Mouse (Mus musculus) neural tube, embryonic 13.5 days (tissue): ENCODE data around the gene 1110008L16Rik. TPM values are rescaled to one million over a fixed set of nuclear protein-coding genes. Genes with fewer than 3 reads are reported as not detected.
"Not testable (repeated sequence)": the region's sequence is repeated elsewhere in the genome, so short reads cannot be mapped to it uniquely, and the experiment has no call there.

ENCODE experiments used
- ATAC-seq: fragments of 200-750 bp; cut with Nextera tagmentation; 2 replicates; pipeline ENCODE4 v1.8.0; 2017; ENCODE audit warnings: low read depth, mild to moderate bottlenecking, moderate TSS enrichment, moderate library complexity
- H3K27ac ChIP-seq: fragments of 300-500 bp; sonication (generic); replicated peaks from 2 replicates; pipeline ENCODE4 v1.5.1; 2015; ENCODE audit warnings: moderate library complexity, mild to moderate bottlenecking, inconsistent platforms
- H3K27me3 ChIP-seq: fragments of 300-500 bp; sonication (generic); 2 replicates; pipeline ENCODE4 v1.6.1; 2015; ENCODE audit warnings: mild to moderate bottlenecking, inconsistent platforms
- H3K36me3 ChIP-seq: fragments of 300-500 bp; sonication (generic); 2 replicates; pipeline ENCODE4 v1.6.1; 2015; ENCODE audit warnings: mild to moderate bottlenecking, inconsistent platforms
- H3K4me1 ChIP-seq: fragments of 300-500 bp; sonication (generic); replicated peaks from 2 replicates; pipeline ENCODE4 v1.6.1; 2015; ENCODE audit warnings: inconsistent platforms
- H3K4me2 ChIP-seq: fragments of 300-500 bp; sonication (generic); 2 replicates; pipeline ENCODE4 v1.6.1; 2015; ENCODE audit warnings: inconsistent platforms, mild to moderate bottlenecking, moderate library complexity
- H3K4me3 ChIP-seq: fragments of 300-500 bp; sonication (generic); 2 replicates; pipeline ENCODE4 v1.5.1; 2015; ENCODE audit warnings: mild to moderate bottlenecking, inconsistent platforms
- H3K9ac ChIP-seq: fragments of 300-500 bp; sonication (generic); 2 replicates; pipeline ENCODE4 v1.6.1; 2015; ENCODE audit warnings: moderate library complexity, mild to moderate bottlenecking, inconsistent platforms
- H3K9me3 ChIP-seq: fragments of 300-500 bp; sonication (generic); 2 replicates; pipeline ENCODE4 v1.6.1; 2016; ENCODE audit warnings: inconsistent platforms
- WGBS: fragments of 180-500 bp; shearing (Covaris S2); methylation state at CpG from one replicate; pipeline ENCODE4 v1.1.7; 2015; 5-methylcytosine and 5-hydroxymethylcytosine counted together
- polyA plus RNA-seq: library from polyadenylated mRNA; unstranded; fragments of >200 nt; fragmentation: Nextera tagmentation; extraction: Ambion mirVana; gene quantifications from 2 replicates; pipeline ENCODE4 v1.2.1, GENCODE M21; 2015

1110008L16Rik gene
- polyA plus RNA-seq, result 9.7 and 11.8 TPM in 2 replicates

DNA sequence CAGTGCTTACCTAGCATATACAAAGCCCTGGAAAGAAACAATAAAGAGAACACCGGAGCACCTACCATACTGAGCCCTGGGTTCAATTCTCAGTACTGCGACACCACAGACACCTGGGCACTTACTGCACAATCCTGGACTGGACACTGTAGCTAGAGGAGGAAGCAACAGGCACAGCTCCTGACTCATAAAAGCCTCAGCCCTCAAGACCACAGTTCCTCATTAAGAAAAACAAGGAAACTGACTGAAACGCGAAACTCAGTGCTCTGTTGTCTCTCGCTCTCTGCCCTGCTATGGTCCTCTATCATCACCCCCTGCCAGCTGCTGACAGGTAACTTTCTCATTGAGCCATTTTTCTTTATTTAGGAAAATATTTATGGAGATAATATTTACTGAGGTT lies at the start of gene 1110008L16Rik:
Gene 1110008L16Rik (plus strand): TSS at position 242 of the 400 bp plus-strand sequence.
- Histone ChIP-seq H3K9ac (0 out of 2 replicates have a peak within 1 kb of the TSS, but pooled peaks have one; percentile 22), H3K4me2 (no peak within 1 kb of the TSS)
- no peak for ATAC-seq

DNA sequence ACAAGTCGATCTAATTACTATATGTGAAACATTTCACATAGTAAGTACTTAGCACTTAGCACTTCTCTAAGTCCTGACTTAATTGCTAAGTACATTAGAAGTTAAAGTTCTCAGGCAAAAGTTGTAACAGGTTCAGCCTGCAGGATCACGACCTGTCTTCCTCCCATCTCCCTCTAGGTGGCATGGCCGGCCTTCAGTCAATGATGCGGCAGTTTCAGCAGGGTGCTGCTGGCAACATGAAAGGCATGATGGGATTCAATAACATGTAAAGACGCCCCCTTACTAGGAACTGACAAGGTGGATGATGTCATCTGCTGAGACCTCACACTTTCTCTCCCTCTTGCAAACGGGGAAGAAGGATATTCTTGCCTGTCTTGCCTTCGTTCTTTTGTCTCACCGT lies 37.4 kb upstream of the 1110008L16Rik start:
- H3K27me3 ChIP-seq, H3K4me1 ChIP-seq, ATAC-seq, H3K27ac ChIP-seq, H3K4me3 ChIP-seq, H3K4me2 ChIP-seq, H3K9me3 ChIP-seq, H3K9ac ChIP-seq: not testable (repeated sequence)
- WGBS, result no CpG with 5 or more reads among the region's 8 CpGs
- peaks cover 25% of the 10 kb centered on the region for H3K36me3 ChIP-seq

More for the DNA sequence above, at the start of gene 1110008L16Rik:
- Histone ChIP-seq H3K4me3 (no peak within 1 kb of the TSS), H3K27ac (no peak within 1 kb of the TSS), H3K36me3 (peaks cover 39% of the 10 kb centered on the region), H3K27me3 (no peaks in the 10 kb centered on the region), H3K9me3 (no peaks in the 10 kb centered on the region), H3K4me1 (peaks cover 35% of the 10 kb centered on the region)
- WGBS, result 88% methylated on average over 5 of the region's 5 CpGs

DNA sequence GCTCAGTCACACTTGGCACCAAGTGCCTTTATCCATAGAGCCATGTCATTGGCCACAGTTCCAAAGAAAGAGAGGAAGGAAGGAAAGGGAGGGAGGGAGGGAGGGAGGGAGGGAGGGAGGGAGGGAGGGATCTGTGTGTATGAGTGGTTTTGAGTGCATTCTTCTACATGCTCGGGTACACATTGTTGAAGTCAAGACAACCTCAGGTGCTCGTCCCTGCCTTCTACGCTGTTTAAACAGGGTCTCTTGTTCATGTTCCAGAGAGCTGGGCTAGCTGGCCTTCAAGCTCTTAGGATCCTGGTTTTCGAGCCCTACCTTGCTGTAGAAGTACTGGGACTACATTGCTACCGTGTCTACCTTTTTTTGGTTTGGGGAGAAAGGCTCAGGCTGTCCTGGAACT lies 36.0 kb upstream of the 1110008L16Rik start:
- no CpG with 5 or more reads among the region's 5 CpGs for WGBS
- H3K36me3 ChIP-seq, result peaks cover 12% of the 10 kb centered on the region; the same call in 1 of the 2 replicates
- ATAC-seq, H3K27me3 ChIP-seq, H3K9ac ChIP-seq, H3K27ac ChIP-seq, H3K4me3 ChIP-seq, H3K4me1 ChIP-seq, H3K9me3 ChIP-seq, H3K4me2 ChIP-seq: not testable (repeated sequence)

DNA sequence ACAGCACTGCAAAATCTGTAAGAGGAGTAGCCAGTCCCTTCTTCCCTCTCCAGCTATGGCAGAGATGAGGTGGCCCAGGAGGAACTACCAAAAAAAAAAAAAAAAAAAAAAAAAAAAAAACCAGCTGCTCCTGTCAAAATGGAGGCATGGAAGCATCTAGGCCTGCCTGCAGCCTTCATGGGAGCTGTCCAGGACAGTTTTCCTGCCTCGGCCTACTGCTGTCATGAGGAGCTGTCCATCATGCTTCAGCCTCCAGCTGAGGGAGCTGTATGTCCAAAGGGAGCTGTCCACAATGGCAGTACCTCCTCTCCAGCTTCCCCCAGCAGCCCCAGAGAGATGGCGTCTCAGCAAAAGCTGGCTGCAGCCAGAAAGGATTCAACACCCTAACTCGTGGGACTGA lies 27.1 kb upstream of the 1110008L16Rik start:
- Histone ChIP-seq H3K36me3 (no peaks in the 10 kb centered on the region), H3K4me1 (no peaks in the 10 kb centered on the region), H3K27ac (no peak overlapping the region), H3K9me3 (no peaks in the 10 kb centered on the region), H3K27me3 (no peaks in the 10 kb centered on the region), H3K9ac (no peak overlapping the region), H3K4me2 (no peak overlapping the region), H3K4me3 (no peak overlapping the region)
- no peak for ATAC-seq
- 85% methylated on average over 3 of the region's 3 CpGs for whole genome bisulfite sequencing

DNA sequence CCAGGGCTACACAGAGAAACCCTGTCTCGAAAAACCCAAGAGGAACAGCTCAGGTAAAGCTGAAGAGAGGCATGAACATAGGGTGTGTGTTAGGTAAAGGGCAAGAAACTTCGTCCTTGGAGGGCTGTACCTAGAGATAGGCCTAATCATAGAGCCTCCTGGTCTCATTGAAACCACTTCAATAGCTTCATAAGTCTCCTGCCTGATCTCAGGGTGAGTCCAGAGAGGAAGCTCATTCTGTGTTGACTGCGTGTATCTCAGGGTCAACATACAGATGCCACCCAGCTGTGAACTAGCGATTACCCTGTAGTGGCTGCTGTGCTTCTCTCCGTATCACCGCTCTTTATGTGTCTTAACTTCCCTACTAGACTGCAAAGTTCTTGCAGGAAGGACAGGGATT lies 21.8 kb upstream of the 1110008L16Rik start:
- H3K4me2 ChIP-seq, H3K4me1 ChIP-seq, H3K4me3 ChIP-seq, ATAC-seq, H3K27me3 ChIP-seq, H3K27ac ChIP-seq, H3K9me3 ChIP-seq, H3K9ac ChIP-seq: not testable (repeated sequence)
- 94% methylated on average over 3 of the region's 6 CpGs for WGBS
- H3K36me3 ChIP-seq, result peaks cover 15% of the 10 kb centered on the region

DNA sequence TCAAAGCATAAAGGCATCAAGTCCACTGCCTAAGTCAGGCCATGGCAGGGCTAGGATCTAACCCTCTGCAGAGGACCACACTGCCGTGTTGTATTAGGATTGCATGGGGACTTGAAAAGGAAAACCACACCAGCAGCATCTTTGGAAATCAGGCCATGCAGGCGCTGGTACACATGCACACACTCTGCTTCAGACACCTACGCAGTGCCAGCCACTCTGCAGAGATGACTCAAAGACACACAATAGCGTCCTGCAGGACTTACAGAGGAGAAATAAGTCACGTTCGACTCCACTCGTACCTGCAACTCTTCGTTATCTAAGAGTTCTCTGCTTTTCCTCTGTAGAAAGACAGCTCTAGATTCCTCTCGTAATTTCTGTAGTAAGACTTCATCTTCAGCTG lies 1.3 kb upstream of the 1110008L16Rik start:
- Histone ChIP-seq H3K4me1 (peaks cover 25% of the 10 kb centered on the region), H3K4me2 (no peak overlapping the region), H3K36me3 (peaks cover 49% of the 10 kb centered on the region), H3K27me3 (no peaks in the 10 kb centered on the region), H3K9me3 (no peaks in the 10 kb centered on the region), H3K9ac (no peak overlapping the region), H3K4me3 (no peak overlapping the region), H3K27ac (no peak overlapping the region)
- ATAC-seq, result no peak
- WGBS, result 93% methylated on average over 9 of the region's 9 CpGs

DNA sequence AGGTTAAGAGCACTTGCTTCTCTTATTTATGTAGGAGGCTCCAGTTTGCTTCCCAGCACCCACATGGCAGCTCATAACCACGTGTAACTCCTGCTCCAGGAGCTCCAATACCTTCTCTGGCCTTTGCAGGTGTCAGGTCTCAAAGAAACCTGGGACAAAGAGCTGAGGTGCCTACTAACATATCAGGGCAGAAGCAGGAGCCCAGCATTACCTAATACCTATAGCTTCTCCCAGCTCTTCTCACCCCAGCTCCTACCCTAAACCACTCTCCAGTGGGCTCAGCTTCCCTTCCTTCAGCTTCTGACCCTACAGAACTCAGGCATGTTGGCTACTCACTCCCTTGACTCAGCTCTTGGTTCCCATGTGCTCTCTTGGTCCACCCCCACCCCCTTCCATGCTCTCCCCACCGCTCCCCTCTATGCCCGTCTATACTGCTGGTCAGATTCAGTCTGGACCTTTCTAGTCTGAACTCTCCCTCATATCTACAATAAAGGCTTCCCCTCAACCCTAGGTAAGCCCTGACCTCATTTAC lies 1.5 kb downstream of the 1110008L16Rik start:
- Histone ChIP-seq H3K4me2 (peak overlapping the region; percentile 73), H3K9me3 (no peaks in the 10 kb centered on the region), H3K4me3 (peak overlapping the region; percentile 62), H3K27ac (no peak overlapping the region), H3K36me3 (peaks cover 25% of the 10 kb centered on the region), H3K9ac (peak overlapping the region; percentile 77), H3K27me3 (no peaks in the 10 kb centered on the region), H3K4me1 (peaks cover 44% of the 10 kb centered on the region)
- WGBS, result 86% methylated on average over 3 of the region's 3 CpGs
- no peak for ATAC-seq

DNA sequence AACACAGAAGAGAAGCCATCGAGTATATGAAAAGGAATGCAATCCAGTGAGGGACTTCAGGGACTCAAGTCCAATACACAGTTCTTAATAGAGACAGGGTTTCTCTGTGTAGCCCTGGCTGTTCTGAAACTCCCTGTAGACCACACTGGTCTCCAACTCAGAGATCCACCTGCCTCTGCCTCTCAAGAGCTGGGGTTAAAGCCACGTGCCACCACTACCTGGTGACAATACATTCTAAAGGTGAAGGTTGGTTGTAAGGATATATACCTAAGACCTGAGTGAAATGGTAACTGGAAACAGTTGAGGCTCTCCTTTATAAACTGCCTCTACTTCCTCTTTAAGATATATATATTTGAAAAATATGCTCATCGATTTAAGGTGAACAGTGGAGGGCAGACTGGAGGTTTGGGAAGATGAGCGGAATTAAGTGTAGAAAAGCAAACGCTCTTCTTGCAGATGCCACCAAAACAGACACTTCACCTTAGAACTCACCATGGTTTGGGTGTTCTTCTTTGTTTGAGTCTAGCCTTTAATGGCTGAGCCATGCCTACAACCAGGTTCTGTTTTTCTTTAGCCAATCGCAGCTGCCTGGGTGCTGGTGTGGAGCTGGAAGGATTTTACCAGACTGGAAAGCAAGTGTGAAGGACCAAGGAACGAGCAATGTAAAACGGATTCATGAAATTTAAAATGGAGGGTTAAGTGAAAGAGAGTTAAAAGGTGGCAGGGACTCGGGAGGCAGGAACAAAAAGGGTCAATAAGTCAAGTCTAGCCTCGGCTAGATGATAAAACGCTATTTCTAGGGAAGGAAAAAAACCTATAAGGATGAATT lies 2.3 kb downstream of the 1110008L16Rik start:
- H3K4me1 ChIP-seq, result peaks cover 44% of the 10 kb centered on the region
- 45% methylated on average over 11 of the region's 11 CpGs for WGBS
- peaks cover 23% of the 10 kb centered on the region for H3K36me3 ChIP-seq
- peak overlapping the region; percentile 85 for H3K27ac ChIP-seq
- H3K9ac ChIP-seq, result peak overlapping the region; percentile 77
- peak overlapping the region; percentile 62 for H3K4me3 ChIP-seq
- no peaks in the 10 kb centered on the region for H3K9me3 ChIP-seq
- no peaks in the 10 kb centered on the region for H3K27me3 ChIP-seq
- peak overlapping the region; percentile 73 for H3K4me2 ChIP-seq
- no peak for ATAC-seq

DNA sequence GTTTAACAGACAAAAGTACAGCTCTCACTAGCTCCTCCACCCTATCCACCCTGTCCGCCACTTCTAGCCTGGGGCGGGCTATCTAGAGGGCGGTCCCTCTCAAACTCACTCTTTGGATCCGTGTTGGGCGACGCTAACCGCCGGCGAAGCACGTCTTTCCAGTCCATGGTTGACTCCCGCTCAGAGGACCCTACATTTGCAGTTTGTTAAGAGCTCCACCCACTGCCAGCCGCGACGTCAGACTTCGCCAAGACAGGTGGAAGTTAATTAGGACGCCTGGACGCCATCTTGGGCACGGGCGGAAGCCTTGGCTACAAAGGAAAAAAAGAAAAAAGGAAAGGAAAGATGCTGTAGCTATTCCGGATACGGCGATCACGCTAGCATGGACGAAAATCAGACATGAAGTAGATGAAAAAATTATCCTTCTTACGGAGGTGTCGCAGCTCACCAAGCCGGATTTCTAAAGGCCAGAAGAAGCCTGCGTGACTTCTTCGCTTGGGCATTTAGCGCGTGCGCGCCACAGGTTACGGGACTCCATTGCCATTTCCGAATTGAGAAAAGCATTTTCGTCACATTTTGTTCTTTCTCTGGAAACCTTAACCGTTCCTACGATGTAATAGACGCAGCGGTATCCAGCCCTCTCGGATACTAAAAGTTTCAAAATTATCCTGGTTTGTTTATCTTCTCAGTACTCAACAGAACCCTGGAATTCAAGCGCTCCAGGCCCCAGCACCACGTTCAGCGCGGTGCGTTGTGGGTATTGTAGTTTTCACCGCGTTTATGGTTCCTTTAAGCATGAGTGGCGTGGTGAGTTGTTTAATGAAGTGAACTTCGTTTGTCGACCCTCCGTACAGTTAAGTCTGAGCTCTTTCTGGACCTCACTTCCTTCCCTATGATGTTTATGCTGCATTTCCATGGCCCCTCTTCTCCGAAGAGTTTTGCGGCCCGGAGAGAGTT lies 3.4 kb downstream of the 1110008L16Rik start, which contains the start of gene Ppp2r3c:
Gene Ppp2r3c (minus strand): TSS at position 514 of the 957 bp plus-strand sequence.
- peaks cover 44% of the 10 kb centered on the region for H3K4me1 ChIP-seq
- ATAC-seq, result peak; percentile 97
- H3K4me2 ChIP-seq, result peak within 1 kb of the TSS; percentile 73
- H3K27ac ChIP-seq, result peak within 1 kb of the TSS; percentile 85
- WGBS, result under 1% methylated on average over 55 of the region's 55 CpGs
- peak within 1 kb of the TSS; percentile 62 for H3K4me3 ChIP-seq
- H3K9me3 ChIP-seq, result no peaks in the 10 kb centered on the region
- H3K9ac ChIP-seq, result peak within 1 kb of the TSS; percentile 77
- H3K27me3 ChIP-seq, result no peaks in the 10 kb centered on the region
- peaks cover 13% of the 10 kb centered on the region for H3K36me3 ChIP-seq

DNA sequence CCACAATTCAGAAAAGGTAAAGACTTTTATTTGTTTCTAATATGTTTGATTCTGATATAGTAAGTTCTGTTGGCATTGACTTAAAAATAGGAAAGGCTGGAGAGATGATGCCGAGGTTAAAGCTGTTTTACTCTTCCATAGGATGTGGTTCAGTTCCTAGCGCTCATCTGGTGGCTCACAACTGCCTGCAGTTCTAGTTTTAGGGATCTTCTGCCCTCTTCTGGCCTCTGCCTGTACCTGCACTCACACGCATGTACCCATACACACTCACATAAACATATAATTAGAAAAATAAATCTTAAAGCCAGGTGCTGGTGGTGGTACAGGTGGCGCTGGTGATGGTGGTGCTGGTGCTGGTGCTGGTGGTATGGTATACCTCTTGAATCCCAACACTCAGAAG lies 7.0 kb downstream of the 1110008L16Rik start:
- Histone ChIP-seq H3K36me3 (peaks cover 6% of the 10 kb centered on the region), H3K4me2 (no peak overlapping the region), H3K4me3 (no peak overlapping the region), H3K9ac (no peak overlapping the region), H3K4me1 (peaks cover 25% of the 10 kb centered on the region), H3K9me3 (no peaks in the 10 kb centered on the region), H3K27ac (no peak overlapping the region), H3K27me3 (no peaks in the 10 kb centered on the region)
- WGBS, result over 99% methylated on average over 4 of the region's 4 CpGs
- ATAC-seq, result no peak

DNA sequence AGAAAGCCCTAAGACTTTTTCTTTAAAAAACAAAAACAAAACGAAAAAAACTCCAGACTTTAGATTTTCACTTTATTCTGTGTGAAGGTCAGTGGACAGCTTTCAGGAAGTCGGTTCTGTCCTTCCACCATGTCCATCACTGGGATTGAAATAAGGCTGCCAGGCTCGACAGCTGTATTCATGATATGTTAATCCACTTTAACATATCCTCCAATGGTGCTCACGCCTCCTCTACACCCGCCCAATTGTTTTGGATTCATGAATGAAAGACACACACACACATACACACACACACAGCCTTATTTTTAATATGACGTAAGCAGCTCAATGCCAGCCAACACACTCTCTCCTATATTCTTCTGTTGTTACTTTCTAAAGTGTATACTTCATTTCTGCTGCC lies 8.2 kb downstream of the 1110008L16Rik start:
- Histone ChIP-seq H3K4me2 (no peak overlapping the region), H3K9me3 (no peaks in the 10 kb centered on the region), H3K27me3 (no peaks in the 10 kb centered on the region), H3K4me3 (no peak overlapping the region), H3K9ac (no peak overlapping the region), H3K27ac (no peak overlapping the region), H3K36me3 (peaks cover 9% of the 10 kb centered on the region), H3K4me1 (peaks cover 18% of the 10 kb centered on the region)
- 88% methylated on average over 6 of the region's 6 CpGs for WGBS
- ATAC-seq, result no peak

DNA sequence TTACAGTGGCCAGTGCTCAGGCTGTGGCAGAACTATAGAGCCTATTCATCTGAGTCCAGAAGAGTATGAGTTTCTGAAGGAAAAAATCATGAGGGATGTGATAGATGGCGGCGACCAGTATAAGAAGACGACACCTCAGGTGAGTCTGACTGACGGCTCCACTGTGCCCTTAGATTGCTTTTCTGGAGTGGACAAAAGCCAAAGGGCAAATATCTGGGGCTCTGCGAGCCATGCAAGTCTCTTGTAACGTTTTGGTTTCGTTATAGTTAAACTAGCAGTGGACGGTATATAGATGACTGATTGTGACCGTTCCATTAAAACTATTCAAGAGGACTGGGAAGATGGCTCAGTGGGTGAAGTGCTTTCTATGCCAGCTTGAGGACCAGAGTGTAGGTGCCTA lies 9.4 kb downstream of the 1110008L16Rik start:
- H3K4me2 ChIP-seq, result no peak overlapping the region
- no peaks in the 10 kb centered on the region for H3K27me3 ChIP-seq
- H3K27ac ChIP-seq, result no peak overlapping the region
- no peak for ATAC-seq
- WGBS, result 96% methylated on average over 9 of the region's 9 CpGs
- H3K9ac ChIP-seq, result no peak overlapping the region
- H3K4me3 ChIP-seq, result no peak overlapping the region
- peaks cover 9% of the 10 kb centered on the region for H3K36me3 ChIP-seq
- H3K9me3 ChIP-seq, result no peaks in the 10 kb centered on the region
- peaks cover 14% of the 10 kb centered on the region for H3K4me1 ChIP-seq
